Mouse (Mus musculus): ENCODE results near the gene Zfp207. TPM values are rescaled to one million over a fixed set of nuclear protein-coding genes. Genes with fewer than 3 reads are reported as not detected.
"Not testable (repeated sequence)": the region's sequence is repeated elsewhere in the genome, so short reads cannot be mapped to it uniquely, and the experiment has no call there.

The Zfp207 gene
- total RNA-seq (2021) = 10 to 100 TPM; 68.8 to 91.9 TPM
- long read RNA-seq, experiment 1, transcript Zfp207-201 (11 exons, 2,245 nt) = minor isoform, 17 of 50 reads
- long read RNA-seq, experiment 1, transcript Zfp207-202 (12 exons, 1,562 nt) = major isoform, 28 of 50 reads
- long read RNA-seq, experiment 1, partial matches to known transcripts = 1 of 50 reads
- long read RNA-seq, experiment 1, other reads (novel, unspliced or antisense) = 4 of 50 reads
- long read RNA-seq, experiment 2, transcript Zfp207-202 (12 exons, 1,562 nt) = major isoform, 32 of 45 reads
- long read RNA-seq, experiment 2, transcript Zfp207-201 (11 exons, 2,245 nt) = minor isoform, 11 of 45 reads
- long read RNA-seq, experiment 2, partial matches to known transcripts = 1 of 45 reads
- long read RNA-seq, experiment 2, other reads (novel, unspliced or antisense) = 1 of 45 reads

DNA sequence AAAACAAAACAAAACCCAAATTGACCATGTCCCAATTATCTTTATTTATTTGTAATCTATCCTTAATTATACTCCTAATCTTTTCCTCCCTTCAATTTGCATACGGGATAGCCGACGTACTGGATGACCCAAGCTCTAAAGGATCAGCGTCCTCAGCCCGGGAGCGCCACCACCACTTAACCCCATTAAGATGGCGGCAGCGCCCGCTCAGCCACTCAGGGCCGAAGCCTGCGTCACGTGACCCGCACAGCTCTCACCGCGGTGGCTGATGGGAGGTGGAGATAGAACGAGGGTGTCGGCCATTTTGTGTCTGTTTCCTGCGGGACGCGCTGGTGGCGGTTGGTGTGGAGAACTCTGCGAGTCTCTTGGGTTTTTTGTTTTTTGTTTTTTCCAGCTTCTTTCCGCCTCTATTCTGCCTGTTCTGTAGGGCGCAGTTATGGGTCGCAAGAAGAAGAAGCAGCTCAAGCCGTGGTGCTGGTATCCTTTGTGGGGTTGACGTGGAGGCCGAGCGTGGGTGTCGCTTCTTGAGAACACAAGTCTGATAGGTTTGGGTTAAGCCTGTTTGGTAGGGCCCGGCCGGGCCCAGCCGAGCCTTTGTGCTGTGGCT, at the start of gene Zfp207:
TSS of gene Zfp207 (plus strand) at position 261 of the 607 bp plus-strand sequence.
- peak; percentile 99 for DNase-seq

GRCm38 (mm10) chr11:80335609-80336350, 47.3 kb upstream of the Zfp207 start:
- no peak for DNase-seq

DNA sequence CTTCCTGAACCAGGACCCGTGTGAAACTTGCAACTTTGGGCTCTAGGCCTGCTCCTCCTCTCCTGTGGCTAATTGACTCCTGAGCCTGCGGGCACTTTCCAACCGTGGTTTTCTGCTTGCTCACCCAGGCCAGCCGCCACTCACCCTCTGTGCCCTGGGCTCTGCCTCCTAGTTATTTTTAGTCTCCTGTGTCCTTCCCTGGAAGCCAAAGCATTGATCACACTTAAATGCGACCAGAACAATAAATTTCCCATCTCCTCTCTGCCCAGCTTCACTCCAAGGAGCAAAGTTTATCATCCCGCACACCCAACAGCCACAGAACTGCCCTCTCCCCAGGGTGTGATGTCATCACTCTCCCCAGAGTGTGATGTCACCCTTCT, 46.7 kb upstream of the Zfp207 start:
- DNase-seq = no peak

DNA sequence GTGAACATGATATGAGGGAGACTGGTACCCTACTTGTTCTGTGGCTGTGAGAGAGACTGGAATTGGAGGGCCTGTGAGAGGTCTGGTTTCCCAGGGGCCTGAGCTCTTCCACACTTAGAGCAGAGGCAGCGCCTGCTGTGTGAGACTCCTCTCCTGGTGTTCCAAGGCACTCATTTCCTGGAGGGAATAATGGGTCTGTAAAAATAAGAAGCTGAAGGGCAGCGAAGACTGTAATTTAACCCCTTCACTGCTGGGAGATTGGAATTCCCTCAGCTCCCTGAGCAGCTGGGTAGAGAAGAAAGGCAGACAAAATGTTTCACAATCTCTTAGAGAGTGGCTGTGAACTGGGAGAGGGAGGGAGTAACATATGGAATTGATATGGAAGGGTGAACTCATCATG, 40.6 kb upstream of the Zfp207 start:
- DNase-seq = no peak

DNA sequence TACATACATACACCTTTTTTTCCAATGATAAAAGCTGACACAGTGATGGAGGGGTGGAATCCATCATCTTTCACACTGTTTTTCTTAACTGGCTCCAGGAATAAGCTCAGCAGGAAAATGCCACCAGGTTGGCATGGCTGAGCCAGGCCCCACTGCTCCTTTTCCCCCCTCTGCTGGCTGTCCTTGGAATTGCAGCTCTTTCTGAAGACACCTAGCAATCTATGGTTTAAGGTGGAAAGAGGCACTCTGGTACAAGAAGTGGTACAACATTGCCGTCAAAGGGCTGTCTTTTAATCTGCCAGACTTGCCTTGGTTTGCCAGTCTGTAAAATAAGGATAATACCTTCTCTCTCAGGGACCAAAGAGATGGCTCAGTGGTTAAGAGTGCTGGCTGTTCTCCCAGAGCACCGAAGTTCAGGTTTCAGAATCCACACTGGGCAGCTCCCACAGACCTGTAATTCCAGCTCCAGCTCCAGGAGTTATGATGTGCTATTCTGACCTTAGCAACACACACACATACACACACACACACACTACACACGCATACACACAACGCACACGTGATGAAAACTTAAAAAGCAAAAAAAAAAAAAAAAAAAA, 31.1 kb upstream of the Zfp207 start:
- DNase-seq = peak; percentile 91

GRCm38 (mm10) chr11:80354832-80355231, 28.2 kb upstream of the Zfp207 start:
- DNase-seq = no peak

DNA sequence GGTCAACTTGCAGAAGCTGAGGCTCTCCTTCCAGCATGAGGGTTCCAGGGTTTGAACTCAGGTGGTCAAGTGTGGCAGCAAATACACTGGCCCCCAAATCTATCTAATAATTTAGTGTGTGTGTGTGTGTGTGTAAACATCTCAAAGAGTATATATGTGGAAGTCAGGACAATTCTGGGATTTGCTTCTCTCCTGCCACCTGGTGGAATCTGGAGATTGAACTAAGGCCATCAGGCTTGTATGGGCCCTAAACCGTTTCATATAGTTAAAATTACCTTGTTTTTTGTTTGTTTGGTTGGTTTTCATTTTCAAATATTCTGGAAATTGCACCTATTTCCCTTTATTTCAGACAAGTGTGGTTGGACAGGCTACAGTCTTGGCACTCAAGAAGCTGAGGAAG, 14.1 kb upstream of the Zfp207 start:
- DNase-seq = no peak

- no peak for DNase-seq
Measured at GRCm38 (mm10) chr11:80376651-80377050, 6.4 kb upstream of the Zfp207 start.

GRCm38 (mm10) chr11:80377712-80378451, 5.2 kb upstream of the Zfp207 start, which contains the start of gene 5730455P16Rik:
Gene 5730455P16Rik (minus strand): TSS chr11:80378034.
- DNase-seq = peak; percentile 84

GRCm38 (mm10) chr11:80378452-80379068, 4.5 kb upstream of the Zfp207 start:
- not testable (repeated sequence) for DNase-seq

DNA sequence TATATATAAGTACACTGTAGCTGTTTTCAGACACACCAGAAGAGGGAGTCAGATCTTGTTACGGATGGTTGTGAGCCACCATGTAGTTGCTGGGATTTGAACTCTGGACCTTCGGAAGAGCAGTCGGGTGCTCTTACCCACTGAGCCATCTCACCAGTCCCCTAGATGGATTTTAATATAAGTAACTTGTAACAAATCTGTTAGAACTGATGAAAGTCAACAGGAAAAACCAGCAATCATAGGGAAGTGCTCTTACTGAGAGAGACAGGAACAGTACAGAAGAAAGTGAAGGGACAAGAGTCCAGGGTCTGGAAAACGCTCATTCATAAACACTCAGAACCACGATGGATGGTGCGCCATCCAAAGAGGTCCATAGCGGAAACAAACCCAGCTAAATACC, 3.9 kb upstream of the Zfp207 start:
- not testable (repeated sequence) for DNase-seq

DNA sequence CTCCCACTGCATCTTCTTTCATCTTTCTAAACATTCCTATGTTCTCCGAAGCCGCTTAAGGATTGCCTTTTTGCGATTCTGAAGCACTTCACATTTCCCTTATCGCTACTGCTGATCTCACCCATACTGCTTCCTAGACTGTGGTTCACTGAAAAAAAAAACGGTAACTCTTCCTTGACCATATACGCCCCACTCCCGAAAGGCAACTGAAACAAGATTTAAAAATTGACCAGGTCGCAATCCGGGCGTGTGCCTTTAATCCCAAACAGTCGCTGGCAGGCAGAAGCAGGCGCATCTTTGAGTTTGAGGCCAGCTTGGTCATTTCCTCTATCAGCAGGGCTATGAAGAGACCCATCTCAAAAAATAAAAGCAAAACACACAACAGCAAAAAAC, 457 bp upstream of the Zfp207 start:
- DNase-seq = peak; percentile 20

DNA sequence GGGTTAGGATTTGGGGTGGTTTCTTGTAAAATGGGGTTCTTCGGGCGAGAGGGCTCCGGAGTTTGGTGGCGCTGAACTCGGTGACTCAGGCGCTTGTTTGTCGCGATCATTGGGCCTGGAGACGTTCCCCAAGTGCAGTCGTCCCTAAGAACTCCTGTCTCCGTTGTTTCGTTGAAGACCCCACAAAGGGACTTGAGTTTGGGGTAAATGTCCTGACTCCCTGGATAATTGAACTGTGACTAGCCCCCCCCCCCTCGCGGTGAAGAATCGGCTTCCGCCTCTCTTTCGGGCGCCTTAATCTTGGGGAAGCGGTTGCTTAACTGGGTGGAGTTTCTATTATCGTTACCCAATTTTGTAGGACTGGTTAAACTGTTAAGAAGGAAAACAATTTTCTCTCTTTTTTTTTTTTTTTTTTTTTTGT, 557 bp downstream of the Zfp207 start:
- no peak for DNase-seq

DNA sequence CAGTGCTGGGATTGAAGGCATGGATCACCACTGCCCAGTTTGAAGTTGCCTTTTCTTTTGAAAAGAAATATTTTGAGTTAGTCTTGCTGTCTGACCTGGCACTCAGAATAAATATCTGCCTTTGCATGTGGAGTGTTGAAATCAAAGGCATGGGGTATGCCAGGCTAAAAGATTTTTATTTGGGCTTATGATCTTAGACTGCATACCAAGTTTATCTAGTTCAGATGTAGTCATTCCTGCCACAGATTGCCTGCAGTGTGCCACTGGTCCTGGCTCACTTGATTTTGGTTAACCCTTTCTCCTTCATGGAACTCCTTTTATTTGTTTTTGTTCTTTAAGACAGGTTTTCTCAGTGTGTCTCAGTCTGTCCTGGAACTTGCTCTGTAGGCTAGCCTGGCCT, 1.4 kb downstream of the Zfp207 start:
- DNase-seq = no peak

- no peak for DNase-seq
Measured at GRCm38 (mm10) chr11:80385055-80385454, 2.0 kb downstream of the Zfp207 start.

DNA sequence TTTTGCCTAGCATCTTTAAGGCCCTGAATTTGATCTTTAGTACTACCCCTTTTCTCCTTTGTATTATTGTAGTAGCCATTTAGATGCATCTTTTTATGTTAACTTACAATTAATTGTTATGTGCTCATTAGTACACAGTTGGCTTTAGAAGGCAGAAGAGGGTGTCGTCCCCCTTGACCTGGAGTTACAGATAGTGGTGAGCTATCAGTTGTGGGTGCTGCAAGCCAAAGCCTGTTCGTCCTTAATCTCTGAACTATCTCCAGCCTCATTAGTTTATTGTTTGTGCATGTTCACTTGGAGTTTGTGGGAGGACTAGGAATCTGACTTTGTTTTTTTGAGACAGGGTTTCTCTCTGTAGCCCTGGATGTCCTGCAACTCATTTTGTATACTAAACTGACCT, 3.7 kb downstream of the Zfp207 start:
- DNase-seq = no peak

- no peak for DNase-seq
Measured at GRCm38 (mm10) chr11:80389885-80390284, 6.8 kb downstream of the Zfp207 start.

- DNase-seq = no peak
Measured at GRCm38 (mm10) chr11:80391407-80392120, 8.5 kb downstream of the Zfp207 start.

GRCm38 (mm10) chr11:80395930-80396329, 12.9 kb downstream of the Zfp207 start:
- no peak for DNase-seq

DNA sequence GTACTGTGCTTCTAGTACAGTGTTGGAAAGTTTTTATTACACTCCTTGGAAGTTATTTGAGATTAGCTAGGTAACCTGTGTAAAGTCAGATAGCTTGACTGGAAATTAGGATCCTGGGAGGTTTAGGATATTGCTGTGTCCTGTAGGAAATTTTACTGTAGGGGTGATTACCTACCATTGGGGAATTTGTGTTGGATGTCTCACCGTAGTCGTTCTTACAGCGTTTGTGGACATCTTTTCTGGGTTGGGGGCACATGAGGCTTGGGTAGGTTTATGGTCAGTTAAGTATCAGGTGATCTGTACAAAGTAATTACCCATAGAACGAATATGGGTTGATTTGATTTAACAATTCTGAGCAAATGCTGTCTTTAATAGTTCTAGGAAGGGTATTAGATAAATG, 13.5 kb downstream of the Zfp207 start:
- DNase-seq = no peak

DNA sequence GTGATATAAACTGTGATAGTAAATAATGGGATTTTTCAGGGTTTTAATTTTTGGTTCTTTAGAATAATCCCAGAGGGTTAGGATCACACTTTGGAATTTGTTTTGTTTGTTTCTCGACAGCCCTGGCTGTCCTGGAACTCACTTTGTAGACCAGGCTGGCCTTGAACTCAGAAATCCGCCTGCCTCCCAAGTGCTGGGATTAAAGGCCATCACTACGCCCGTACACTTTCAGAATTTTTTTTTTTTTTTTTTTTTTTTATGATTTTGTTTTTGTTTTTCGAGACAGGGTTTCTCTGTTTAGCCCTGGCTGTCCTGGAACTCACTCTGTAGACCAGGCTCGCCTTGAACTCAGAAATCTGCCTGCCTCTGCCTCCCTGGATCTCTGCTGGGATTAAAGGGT, 24.8 kb downstream of the Zfp207 start:
- DNase-seq = not testable (repeated sequence)

Data from gastrocnemius, postnatal 10 days (tissue).